Mouse (Mus musculus): ENCODE data around the gene Sec14l4. TPM values are rescaled to one million over a fixed set of nuclear protein-coding genes. Genes with fewer than 3 reads are reported as not detected.

Gene Sec14l4
- 1.8 TPM for polyA plus RNA-seq (2015; fragmentation: Illumina TruSeq; extraction: RNeasy Lipid Tissue Mini Kit (QIAGEN cat#74804); ENCODE audit: low read depth, low replicate concordance)

GRCm38 (mm10) chr11:4031126-4031941, at the start of gene Sec14l4:
TSS of gene Sec14l4 (plus strand) at chr11:4031462.

GRCm38 (mm10) chr11:3983291-3983862, 47.9 kb upstream of the Sec14l4 start, which contains the start of gene Gal3st1:
TSS of gene Gal3st1 (plus strand) at chr11:3983636.

GRCm38 (mm10) chr11:4064627-4065122, 33.4 kb downstream of the Sec14l4 start, which contains the start of gene Sec14l3:
TSS of gene Sec14l3 (plus strand) at chr11:4064841.

GRCm38 (mm10) chr11:4095171-4096053, 64.2 kb downstream of the Sec14l4 start, which contains the start of gene Mtfp1:
TSS of gene Mtfp1 (minus strand) at chr11:4095445.

Other genes starting within 250 kb of the Sec14l4 start
- 82.7 TPM for gene Osbp2, start 167.6 kb upstream of the Sec14l4 start, polyA plus RNA-seq (2015; fragmentation: Illumina TruSeq; extraction: RNeasy Lipid Tissue Mini Kit (QIAGEN cat#74804); ENCODE audit: low read depth, low replicate concordance)
- gene 4921536K21Rik, start 136.4 kb upstream of the Sec14l4 start, polyA plus RNA-seq (2015; fragmentation: Illumina TruSeq; extraction: RNeasy Lipid Tissue Mini Kit (QIAGEN cat#74804); ENCODE audit: low read depth, low replicate concordance), result 0.61 TPM
- gene Dusp18, start 136.2 kb upstream of the Sec14l4 start, polyA plus RNA-seq (2015; fragmentation: Illumina TruSeq; extraction: RNeasy Lipid Tissue Mini Kit (QIAGEN cat#74804); ENCODE audit: low read depth, low replicate concordance), result 13.6 TPM
- gene Slc35e4, start 116.8 kb upstream of the Sec14l4 start, polyA plus RNA-seq (2015; fragmentation: Illumina TruSeq; extraction: RNeasy Lipid Tissue Mini Kit (QIAGEN cat#74804); ENCODE audit: low read depth, low replicate concordance), result 16.5 TPM
- gene Tcn2, start 99.3 kb upstream of the Sec14l4 start, polyA plus RNA-seq (2015; fragmentation: Illumina TruSeq; extraction: RNeasy Lipid Tissue Mini Kit (QIAGEN cat#74804); ENCODE audit: low read depth, low replicate concordance), result 23.1 TPM
- 37.4 TPM for gene Pes1, start 67.5 kb upstream of the Sec14l4 start, polyA plus RNA-seq (2015; fragmentation: Illumina TruSeq; extraction: RNeasy Lipid Tissue Mini Kit (QIAGEN cat#74804); ENCODE audit: low read depth, low replicate concordance)
- gene 4930556J24Rik, start 54.7 kb upstream of the Sec14l4 start, polyA plus RNA-seq (2015; fragmentation: Illumina TruSeq; extraction: RNeasy Lipid Tissue Mini Kit (QIAGEN cat#74804); ENCODE audit: low read depth, low replicate concordance), result not detected
- gene Gal3st1, start 47.8 kb upstream of the Sec14l4 start, polyA plus RNA-seq (2015; fragmentation: Illumina TruSeq; extraction: RNeasy Lipid Tissue Mini Kit (QIAGEN cat#74804); ENCODE audit: low read depth, low replicate concordance), result 15.2 TPM
- 0.80 TPM for gene Sec14l3, start 33.4 kb downstream of the Sec14l4 start, polyA plus RNA-seq (2015; fragmentation: Illumina TruSeq; extraction: RNeasy Lipid Tissue Mini Kit (QIAGEN cat#74804); ENCODE audit: low read depth, low replicate concordance)
- 122 TPM for gene Mtfp1, start 64.0 kb downstream of the Sec14l4 start, polyA plus RNA-seq (2015; fragmentation: Illumina TruSeq; extraction: RNeasy Lipid Tissue Mini Kit (QIAGEN cat#74804); ENCODE audit: low read depth, low replicate concordance)
- 44.6 TPM for gene Sec14l2, start 92.0 kb downstream of the Sec14l4 start, polyA plus RNA-seq (2015; fragmentation: Illumina TruSeq; extraction: RNeasy Lipid Tissue Mini Kit (QIAGEN cat#74804); ENCODE audit: low read depth, low replicate concordance)
- 32.2 TPM for gene Rnf215, start 103.7 kb downstream of the Sec14l4 start, polyA plus RNA-seq (2015; fragmentation: Illumina TruSeq; extraction: RNeasy Lipid Tissue Mini Kit (QIAGEN cat#74804); ENCODE audit: low read depth, low replicate concordance)
- gene Ccdc157, start 128.8 kb downstream of the Sec14l4 start, polyA plus RNA-seq (2015; fragmentation: Illumina TruSeq; extraction: RNeasy Lipid Tissue Mini Kit (QIAGEN cat#74804); ENCODE audit: low read depth, low replicate concordance), result 15.1 TPM
- gene Sf3a1, start 128.9 kb downstream of the Sec14l4 start, polyA plus RNA-seq (2015; fragmentation: Illumina TruSeq; extraction: RNeasy Lipid Tissue Mini Kit (QIAGEN cat#74804); ENCODE audit: low read depth, low replicate concordance), result 38.7 TPM
- 30.6 TPM for gene Tbc1d10a, start 155.3 kb downstream of the Sec14l4 start, polyA plus RNA-seq (2015; fragmentation: Illumina TruSeq; extraction: RNeasy Lipid Tissue Mini Kit (QIAGEN cat#74804); ENCODE audit: low read depth, low replicate concordance)
- gene Castor1, start 186.8 kb downstream of the Sec14l4 start, polyA plus RNA-seq (2015; fragmentation: Illumina TruSeq; extraction: RNeasy Lipid Tissue Mini Kit (QIAGEN cat#74804); ENCODE audit: low read depth, low replicate concordance), result 4.5 TPM
- gene Osm, start 205.0 kb downstream of the Sec14l4 start, polyA plus RNA-seq (2015; fragmentation: Illumina TruSeq; extraction: RNeasy Lipid Tissue Mini Kit (QIAGEN cat#74804); ENCODE audit: low read depth, low replicate concordance), result not detected
- gene Lif, start 226.1 kb downstream of the Sec14l4 start, polyA plus RNA-seq (2015; fragmentation: Illumina TruSeq; extraction: RNeasy Lipid Tissue Mini Kit (QIAGEN cat#74804); ENCODE audit: low read depth, low replicate concordance), result 0.37 TPM